Mouse (Mus musculus): ENCODE measurements around the gene Gramd4. TPM values are rescaled to one million over a fixed set of nuclear protein-coding genes. Genes with fewer than 3 reads are reported as not detected.

The Gramd4 gene
- total RNA-seq, 1 experiment, result 24.5 TPM

DNA sequence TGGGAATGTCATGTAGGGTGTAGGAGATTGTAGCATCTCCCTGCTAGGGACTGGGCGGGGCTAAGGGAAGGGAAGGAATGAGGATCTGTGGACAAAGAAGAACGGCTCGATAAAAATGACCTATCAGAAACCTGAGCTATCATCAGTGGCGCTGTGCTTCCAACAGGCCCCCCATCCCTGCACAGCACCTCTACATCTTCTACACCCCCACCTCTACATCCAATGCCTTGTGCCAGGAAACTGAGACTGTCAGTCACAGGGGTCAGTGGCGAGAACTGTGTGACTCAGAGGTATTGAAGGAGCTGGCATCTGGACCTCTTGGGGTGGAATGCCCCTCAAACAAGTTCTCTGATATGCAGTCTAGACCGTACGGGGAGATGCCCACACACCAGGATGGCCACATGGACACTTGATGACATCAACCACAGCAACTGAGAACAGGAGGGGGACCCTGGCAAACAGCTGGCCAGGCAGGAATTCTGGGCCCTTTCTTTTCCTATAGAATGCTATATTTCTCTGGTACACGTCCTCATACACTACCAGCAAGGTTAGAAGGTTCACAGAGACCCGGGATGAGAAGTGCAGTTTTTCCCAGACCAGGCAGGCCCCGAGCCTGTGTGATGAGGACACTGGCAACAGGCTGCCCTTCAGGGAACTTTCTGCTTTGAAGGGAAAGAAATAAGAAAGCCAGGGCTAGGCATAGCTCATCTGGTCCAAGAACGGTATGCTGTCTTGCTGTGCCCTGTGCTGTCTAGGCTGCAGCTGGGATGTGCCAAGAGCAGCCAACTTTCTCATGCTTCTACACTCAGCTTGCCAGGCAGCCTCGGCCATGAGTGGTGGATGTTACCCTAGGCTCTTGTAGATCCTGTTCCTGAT, 111.7 kb downstream of the Gramd4 start:
- in situ Hi-C loops (cut with MboI; ENCODE audit: low sequenced_read_pairs in 2 of 2, unreplicated experiment in 2 of 2), result no loop called here
- no peak overlapping the region for H3K27ac ChIP-seq (ENCODE audit: insufficient read depth, low read depth, low read length, poor library complexity, severe bottlenecking)
- no peak for TF ChIP-seq MAFK (IDR thresholded peaks at IDR 0.05; ENCODE audit: insufficient read depth, low read depth, low read length)
- no peak for TF ChIP-seq ZC3H11A (IDR thresholded peaks at IDR 0.05; ENCODE audit: borderline replicate concordance, low read depth, low read length)
- TF ChIP-seq ZNF384 (IDR thresholded peaks at IDR 0.05; ENCODE audit: low read depth, low read length), result no peak
- no peak for TF ChIP-seq CHD2 (IDR thresholded peaks at IDR 0.05; ENCODE audit: low read depth, low read length)
- TF ChIP-seq HCFC1 (IDR thresholded peaks at IDR 0.05; ENCODE audit: borderline replicate concordance, insufficient read depth, low read length), result no peak

DNA sequence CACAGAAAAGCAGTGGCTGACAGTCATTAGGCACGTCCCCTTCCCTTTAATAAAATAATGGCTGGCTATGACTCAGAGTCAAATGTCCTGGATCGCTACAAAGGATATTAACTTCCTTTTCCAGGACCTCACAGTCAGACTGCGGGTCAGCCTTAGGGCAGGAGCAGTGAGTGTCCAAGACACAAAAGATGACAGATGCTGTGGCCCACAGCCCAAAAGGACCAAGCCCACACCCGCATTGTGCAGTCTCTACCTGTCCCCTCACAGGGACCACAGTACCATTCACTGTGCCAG, 112.3 kb downstream of the Gramd4 start:
- H3K9ac ChIP-seq (ENCODE audit: insufficient read depth, low read depth, low read length, poor library complexity, severe bottlenecking), result no peak overlapping the region
- in situ Hi-C loops (cut with MboI; ENCODE audit: low sequenced_read_pairs in 2 of 2, unreplicated experiment in 2 of 2), result no loop called here
- TF ChIP-seq MAFK (IDR thresholded peaks at IDR 0.05; ENCODE audit: insufficient read depth, low read depth, low read length) (no peak), CHD2 (IDR thresholded peaks at IDR 0.05; ENCODE audit: low read depth, low read length) (no peak), HCFC1 (IDR thresholded peaks at IDR 0.05; ENCODE audit: borderline replicate concordance, insufficient read depth, low read length) (no peak), ZNF384 (IDR thresholded peaks at IDR 0.05; ENCODE audit: low read depth, low read length) (no peak), ZC3H11A (IDR thresholded peaks at IDR 0.05; ENCODE audit: borderline replicate concordance, low read depth, low read length) (no peak)
- DNase-seq (ENCODE audit: low read depth, low spot score), result no peak
- peaks cover 5 to 26% of the 10 kb centered on the region in 2 experiments; a peak in 3 of 4 replicates for H3K4me1 ChIP-seq (ENCODE audit: control insufficient read depth in 2 of 2, insufficient read depth in 2 of 2, low read length in 2 of 2, poor library complexity in 1 of 2)
- H3K4me3 ChIP-seq (ENCODE audit: insufficient read depth in 1 of 2, low read depth in 1 of 2, low read length in 2 of 2, poor library complexity in 1 of 2, severe bottlenecking in 1 of 2), result no peak overlapping the region
- no peaks in the 10 kb centered on the region for H3K36me3 ChIP-seq (ENCODE audit: control insufficient read depth, insufficient read depth, low read length, poor library complexity, severe bottlenecking)
- no peaks in the 10 kb centered on the region for H3K9me3 ChIP-seq (ENCODE audit: control insufficient read depth, insufficient read depth, low read depth, low read length)
- H3K27ac ChIP-seq (ENCODE audit: insufficient read depth, low read depth, low read length, poor library complexity, severe bottlenecking), result no peak overlapping the region

More for the DNA sequence above, 111.7 kb downstream of the Gramd4 start:
- no peak overlapping the region for H3K4me3 ChIP-seq (ENCODE audit: insufficient read depth in 1 of 2, low read depth in 1 of 2, low read length in 2 of 2, poor library complexity in 1 of 2, severe bottlenecking in 1 of 2)
- no peaks in the 10 kb centered on the region for H3K9me3 ChIP-seq (ENCODE audit: control insufficient read depth, insufficient read depth, low read depth, low read length)
- no peaks in the 10 kb centered on the region for H3K36me3 ChIP-seq (ENCODE audit: control insufficient read depth, insufficient read depth, low read length, poor library complexity, severe bottlenecking)
- H3K4me1 ChIP-seq (ENCODE audit: control insufficient read depth in 2 of 2, insufficient read depth in 2 of 2, low read length in 2 of 2, poor library complexity in 1 of 2), result peaks cover 5 to 26% of the 10 kb centered on the region in 2 experiments; a peak in 3 of 4 replicates
- H3K9ac ChIP-seq (ENCODE audit: insufficient read depth, low read depth, low read length, poor library complexity, severe bottlenecking), result no peak overlapping the region
- no peak for DNase-seq (ENCODE audit: low read depth, low spot score)

DNA sequence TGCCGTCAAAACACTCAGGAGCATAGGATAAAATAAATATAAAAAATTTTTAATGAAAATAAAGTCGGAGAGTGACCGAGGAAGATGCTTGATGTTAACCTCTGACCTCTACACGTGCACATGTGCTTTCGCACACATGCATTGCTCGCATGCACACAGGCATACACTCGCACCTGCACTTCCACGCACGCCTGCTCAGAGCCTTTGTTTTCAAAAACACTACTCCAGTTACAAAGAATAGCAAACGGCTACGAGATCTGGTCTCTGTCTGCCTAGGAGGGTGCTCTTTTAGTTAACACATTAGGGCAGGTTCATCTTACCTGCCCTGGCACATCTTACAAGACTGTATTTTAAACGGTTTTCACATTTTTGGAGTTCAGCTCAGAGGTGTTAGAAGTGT, 113.8 kb downstream of the Gramd4 start:
- Histone ChIP-seq H3K36me3 (ENCODE audit: control insufficient read depth, insufficient read depth, low read length, poor library complexity, severe bottlenecking) (no peaks in the 10 kb centered on the region), H3K4me1 (ENCODE audit: control insufficient read depth in 2 of 2, insufficient read depth in 2 of 2, low read length in 2 of 2, poor library complexity in 1 of 2) (peaks cover under 1 to 21% of the 10 kb centered on the region in 2 experiments; a peak in 2 of 4 replicates), H3K9me3 (ENCODE audit: control insufficient read depth, insufficient read depth, low read depth, low read length) (no peaks in the 10 kb centered on the region), H3K9ac (ENCODE audit: insufficient read depth, low read depth, low read length, poor library complexity, severe bottlenecking) (no peak overlapping the region), H3K27ac (ENCODE audit: insufficient read depth, low read depth, low read length, poor library complexity, severe bottlenecking) (no peak overlapping the region), H3K4me3 (ENCODE audit: insufficient read depth in 1 of 2, low read depth in 1 of 2, low read length in 2 of 2, poor library complexity in 1 of 2, severe bottlenecking in 1 of 2) (no peak overlapping the region)
- TF ChIP-seq ZC3H11A (IDR thresholded peaks at IDR 0.05; ENCODE audit: borderline replicate concordance, low read depth, low read length), result no peak
- no peak for TF ChIP-seq HCFC1 (IDR thresholded peaks at IDR 0.05; ENCODE audit: borderline replicate concordance, insufficient read depth, low read length)
- no peak for TF ChIP-seq CHD2 (IDR thresholded peaks at IDR 0.05; ENCODE audit: low read depth, low read length)
- no peak for TF ChIP-seq ZNF384 (IDR thresholded peaks at IDR 0.05; ENCODE audit: low read depth, low read length)
- TF ChIP-seq MAFK (IDR thresholded peaks at IDR 0.05; ENCODE audit: insufficient read depth, low read depth, low read length), result no peak
- in situ Hi-C loops (cut with MboI; ENCODE audit: low sequenced_read_pairs in 2 of 2, unreplicated experiment in 2 of 2), result no loop called here
- DNase-seq (ENCODE audit: low read depth, low spot score), result no peak

DNA sequence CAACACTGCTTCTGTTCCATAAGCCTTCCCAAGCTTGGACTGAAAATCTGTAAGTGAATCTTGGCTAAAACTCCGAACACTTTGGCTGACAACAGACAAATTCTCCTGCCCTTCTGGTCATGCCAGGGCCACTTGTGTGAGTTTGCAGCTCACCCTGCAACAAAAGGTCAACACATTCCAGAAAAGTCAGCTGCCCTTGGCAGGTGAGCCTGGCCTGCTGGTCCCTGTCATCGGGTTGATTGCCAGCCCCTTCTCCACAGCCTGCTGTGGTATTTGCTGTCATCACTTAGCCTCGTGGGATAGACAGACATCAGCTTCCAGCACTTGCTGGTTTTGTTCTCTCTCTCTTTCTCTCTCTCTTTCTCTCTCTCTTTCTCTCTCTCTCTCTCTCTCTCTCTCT, 114.6 kb downstream of the Gramd4 start:
- no peak for TF ChIP-seq MAFK (IDR thresholded peaks at IDR 0.05; ENCODE audit: insufficient read depth, low read depth, low read length)
- no peak for TF ChIP-seq CHD2 (IDR thresholded peaks at IDR 0.05; ENCODE audit: low read depth, low read length)
- TF ChIP-seq ZC3H11A (IDR thresholded peaks at IDR 0.05; ENCODE audit: borderline replicate concordance, low read depth, low read length), result no peak
- no peak for TF ChIP-seq ZNF384 (IDR thresholded peaks at IDR 0.05; ENCODE audit: low read depth, low read length)
- TF ChIP-seq HCFC1 (IDR thresholded peaks at IDR 0.05; ENCODE audit: borderline replicate concordance, insufficient read depth, low read length), result no peak
- DNase-seq (ENCODE audit: low read depth, low spot score), result no peak
- no peaks in the 10 kb centered on the region for H3K36me3 ChIP-seq (ENCODE audit: control insufficient read depth, insufficient read depth, low read length, poor library complexity, severe bottlenecking)
- H3K9ac ChIP-seq (ENCODE audit: insufficient read depth, low read depth, low read length, poor library complexity, severe bottlenecking), result no peak overlapping the region
- no peak overlapping the region for H3K27ac ChIP-seq (ENCODE audit: insufficient read depth, low read depth, low read length, poor library complexity, severe bottlenecking)
- in situ Hi-C loops (cut with MboI; ENCODE audit: low sequenced_read_pairs in 2 of 2, unreplicated experiment in 2 of 2), result no loop called here
- peaks cover 0 to 23% of the 10 kb centered on the region in 2 experiments; a peak in 2 of 4 replicates for H3K4me1 ChIP-seq (ENCODE audit: control insufficient read depth in 2 of 2, insufficient read depth in 2 of 2, low read length in 2 of 2, poor library complexity in 1 of 2)
- no peak overlapping the region for H3K4me3 ChIP-seq (ENCODE audit: insufficient read depth in 1 of 2, low read depth in 1 of 2, low read length in 2 of 2, poor library complexity in 1 of 2, severe bottlenecking in 1 of 2)
- no peaks in the 10 kb centered on the region for H3K9me3 ChIP-seq (ENCODE audit: control insufficient read depth, insufficient read depth, low read depth, low read length)

All from ES-E14 (cell line).